Mouse (Mus musculus): ENCODE results near the gene AC140267.1. TPM values are rescaled to one million over a fixed set of nuclear protein-coding genes. Genes with fewer than 3 reads are reported as not detected.
A peak's percentile ranks its signal among the peaks of the same experiment; 100 is the strongest.

Gene AC140267.1
- polyA plus RNA-seq, 1 experiment from 2014 or later = not detected

DNA sequence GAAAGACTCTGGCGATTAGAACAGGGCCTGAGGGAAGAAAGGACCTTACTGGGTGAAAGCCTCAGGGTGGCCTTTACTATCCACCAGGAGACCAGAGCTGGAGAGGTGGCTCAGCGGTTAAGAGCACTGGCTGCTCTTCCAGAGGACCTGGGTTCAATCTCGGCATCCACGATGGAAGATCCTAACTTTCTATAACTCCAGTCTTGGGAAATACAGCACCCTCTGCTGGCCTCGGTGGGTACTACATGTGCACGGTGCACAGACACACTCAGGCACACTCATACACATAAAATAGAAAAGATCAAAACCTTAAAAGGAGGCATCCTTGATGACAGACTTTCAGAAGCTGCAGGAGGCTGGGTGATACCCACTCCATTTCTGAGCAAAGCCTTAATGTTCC lies 45.0 kb downstream of the AC140267.1 start:
- ATAC-seq (replicated peaks; ENCODE audit: low FRiP score, low TSS enrichment, low read depth) (no peak), DNase-seq (ENCODE audit: low spot score) (peak; percentile 74)
- Histone ChIP-seq H3K4me1 (replicated peaks; ENCODE audit: control insufficient read depth, insufficient read depth, low read length) (no peaks in the 10 kb centered on the region), H3K27me3 (replicated peaks; ENCODE audit: control insufficient read depth, insufficient read depth, low read length) (peaks cover 28% of the 10 kb centered on the region), H3K27ac (ENCODE audit: low read depth) (no peak overlapping the region), H3K9ac (ENCODE audit: low read length) (no peak overlapping the region), H3K36me3 (ENCODE audit: control insufficient read depth, insufficient read depth, low read length) (no peaks in the 10 kb centered on the region), H3K4me2 (ENCODE audit: low read length) (no peak overlapping the region), H3K4me3 (ENCODE audit: low read depth, low read length) (no peak overlapping the region), H3K9me3 (ENCODE audit: control insufficient read depth, low read length) (no peaks in the 10 kb centered on the region)
- 28% methylated on average over 6 of the region's 6 CpGs for WGBS

Other genes with a start within 250 kb of the AC140267.1 start
- gene Pdgfb, start 220.9 kb upstream of the AC140267.1 start, polyA plus RNA-seq (2014; fragmentation: Nextera tagmentation; extraction: Ambion mirVana) = 6.6 and 8.1 TPM in 2 replicates
- gene Syngr1, start 144.5 kb upstream of the AC140267.1 start, polyA plus RNA-seq (2014; fragmentation: Nextera tagmentation; extraction: Ambion mirVana) = 20.7 and 24.3 TPM in 2 replicates
- gene Rpl3, start 144.0 kb upstream of the AC140267.1 start, polyA plus RNA-seq (2014; fragmentation: Nextera tagmentation; extraction: Ambion mirVana) = 1,482 and 1,532 TPM in 2 replicates
- 36.1 and 37.5 TPM in 2 replicates for gene Tab1, start 102.7 kb upstream of the AC140267.1 start, polyA plus RNA-seq (2014; fragmentation: Nextera tagmentation; extraction: Ambion mirVana)
- 10.5 and 11.1 TPM in 2 replicates for gene Mgat3, start 62.1 kb upstream of the AC140267.1 start, polyA plus RNA-seq (2014; fragmentation: Nextera tagmentation; extraction: Ambion mirVana)
- gene Mief1, start 1.8 kb upstream of the AC140267.1 start, polyA plus RNA-seq (2014; fragmentation: Nextera tagmentation; extraction: Ambion mirVana) = 32.0 and 38.8 TPM in 2 replicates
- 125 and 136 TPM in 2 replicates for gene Atf4, start 19.3 kb downstream of the AC140267.1 start, polyA plus RNA-seq (2014; fragmentation: Nextera tagmentation; extraction: Ambion mirVana)
- 67.2 and 69.6 TPM in 2 replicates for gene Rps19bp1, start 28.5 kb downstream of the AC140267.1 start, polyA plus RNA-seq (2014; fragmentation: Nextera tagmentation; extraction: Ambion mirVana)
- gene Cacna1i, start 51.4 kb downstream of the AC140267.1 start, polyA plus RNA-seq (2014; fragmentation: Nextera tagmentation; extraction: Ambion mirVana) = not detected in 2 replicates

Data from intestine, embryonic 14.5 days (tissue).